In the genomic region with DNA sequence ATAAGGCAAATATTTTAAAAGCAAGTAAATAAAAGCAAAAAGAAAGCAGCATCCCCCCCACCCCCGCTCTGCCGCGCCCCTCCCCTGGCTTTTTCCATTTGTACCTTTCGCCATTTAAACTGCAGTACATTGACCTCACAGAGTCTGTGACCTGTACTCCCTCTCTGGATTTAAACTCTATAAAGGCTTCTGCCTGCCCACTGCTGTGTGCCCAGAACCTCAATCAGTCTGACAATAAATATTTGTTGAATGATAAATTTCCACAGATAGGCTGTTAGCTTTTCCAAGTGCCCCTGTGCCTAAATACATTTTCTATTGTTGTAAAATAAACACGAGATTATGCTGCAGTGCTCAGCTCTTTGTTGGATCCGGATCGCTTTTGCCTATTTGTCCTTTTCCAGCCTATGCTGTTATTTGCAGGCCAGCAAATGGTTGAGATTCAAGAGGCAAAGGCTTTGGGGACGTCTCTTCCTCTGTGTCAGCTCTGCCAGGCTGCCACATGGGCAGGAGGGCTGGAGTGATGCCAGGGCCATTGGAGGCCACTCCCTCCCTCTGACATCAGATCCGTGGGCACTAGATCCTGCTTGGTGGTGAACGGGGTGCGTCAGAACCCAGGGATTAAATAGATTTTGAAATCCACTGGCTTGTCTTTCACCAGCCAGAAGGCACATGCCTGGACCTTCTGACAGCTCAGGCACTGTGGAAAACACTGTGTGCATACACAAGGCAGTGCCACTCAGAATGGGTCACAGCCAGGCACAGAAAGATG, we compare ENCODE assay signal across 8 mouse cellular contexts.
A peak's percentile ranks its signal among the peaks of the same experiment; 100 is the strongest.
DNase-seq lines count a peak whose midpoint lies in the region; ATAC-seq and TF ChIP-seq lines count a peak whose summit lies in the region.

No protein-coding gene starts in this region.

- H3K4me1 ChIP-seq in embryonic facial prominence, embryonic 14.5 days (ENCODE audit: control insufficient read depth, insufficient read depth, low read length) = no peaks in the 10 kb centered on the region
- H3K4me1 ChIP-seq in heart, embryonic 10.5 days = peaks cover 14% of the 10 kb centered on the region
- H3K4me1 ChIP-seq in stomach, postnatal 0 days (replicated peaks; ENCODE audit: control insufficient read depth, insufficient read depth) = no peaks in the 10 kb centered on the region

- no peak overlapping the region for H3K27ac ChIP-seq in embryonic facial prominence, embryonic 14.5 days (replicated peaks; ENCODE audit: low read depth, low read length)
- peak overlapping the region; percentile 48; the same call in 1 of the 2 replicates for H3K27ac ChIP-seq in heart, embryonic 10.5 days
- peak overlapping the region; percentile 76; the same call in 1 of the 2 replicates for H3K27ac ChIP-seq in stomach, postnatal 0 days (replicated peaks)

- no peak overlapping the region for H3K4me2 ChIP-seq in embryonic facial prominence, embryonic 14.5 days (ENCODE audit: low read depth, low read length)
- H3K4me2 ChIP-seq in stomach, postnatal 0 days (replicated peaks; ENCODE audit: low read depth) = no peak overlapping the region

- TF ChIP-seq CTCF in stomach, postnatal 0 days (IDR thresholded peaks at IDR 0.05; ENCODE audit: low read depth) = no peak

- no peak for TF ChIP-seq EP300 in stomach, postnatal 0 days (optimal IDR thresholded peaks at IDR 0.05)

- no peaks in the 10 kb centered on the region for H3K9me3 ChIP-seq in embryonic facial prominence, embryonic 14.5 days (ENCODE audit: control insufficient read depth, low read length)
- H3K9me3 ChIP-seq in heart, embryonic 10.5 days = no peaks in the 10 kb centered on the region
- no peaks in the 10 kb centered on the region for H3K9me3 ChIP-seq in stomach, postnatal 0 days (ENCODE audit: control insufficient read depth, low read length)

- peaks cover 2% of the 10 kb centered on the region; the same call in 1 of the 2 replicates for H3K27me3 ChIP-seq in embryonic facial prominence, embryonic 14.5 days (replicated peaks; ENCODE audit: control insufficient read depth, insufficient read depth, low read length)
- H3K27me3 ChIP-seq in heart, embryonic 10.5 days (ENCODE audit: insufficient read depth, poor library complexity, severe bottlenecking) = peaks cover 33% of the 10 kb centered on the region
- no peaks in the 10 kb centered on the region for H3K27me3 ChIP-seq in stomach, postnatal 0 days (ENCODE audit: control insufficient read depth, insufficient read depth, low read length)

- no peak overlapping the region for H3K4me3 ChIP-seq in embryonic facial prominence, embryonic 14.5 days (ENCODE audit: low read depth, low read length)
- no peak overlapping the region for H3K4me3 ChIP-seq in heart, embryonic 10.5 days
- H3K4me3 ChIP-seq in stomach, postnatal 0 days (ENCODE audit: low read depth, low read length) = no peak overlapping the region

- 73% methylated on average over 11 of the region's 11 CpGs for WGBS in embryonic facial prominence, embryonic 14.5 days
- WGBS in heart, embryonic 10.5 days = 77% methylated on average over 11 of the region's 11 CpGs
- 47% methylated on average over 11 of the region's 11 CpGs for WGBS in stomach, postnatal 0 days

- peak; percentile 62 for ATAC-seq in embryonic facial prominence, embryonic 14.5 days (ENCODE audit: low read depth)
- peak; percentile 44 for ATAC-seq in megakaryocyte, adult 5-6 weeks (ENCODE audit: poor library complexity, severe bottlenecking)
- ATAC-seq in stomach, postnatal 0 days (ENCODE audit: low FRiP score, low TSS enrichment) = peak; percentile 75
- ATAC-seq in erythroblast, adult 5-6 weeks (replicated peaks; ENCODE audit: low FRiP score, poor library complexity, severe bottlenecking) = no peak

- no peaks in the 10 kb centered on the region for H3K36me3 ChIP-seq in embryonic facial prominence, embryonic 14.5 days (ENCODE audit: control insufficient read depth, insufficient read depth, low read length)
- H3K36me3 ChIP-seq in heart, embryonic 10.5 days = no peaks in the 10 kb centered on the region
- no peaks in the 10 kb centered on the region for H3K36me3 ChIP-seq in stomach, postnatal 0 days (ENCODE audit: control insufficient read depth, insufficient read depth, low read length)

- peak; percentile 87 for DNase-seq in 3134 (ENCODE audit: extremely low read depth, insufficient read length, low spot score)
- DNase-seq in adrenal gland, adult 2 months = peak; percentile 97
- peak; percentile 75 for DNase-seq in embryonic facial prominence, embryonic 14.5 days (ENCODE audit: low spot score)
- no peak for DNase-seq in heart, embryonic 10.5 days (ENCODE audit: low spot score)
- DNase-seq in layer of hippocampus, adult 8-10 months (ENCODE audit: low spot score in 2 of 2) = peak; percentile 88 to 91
- DNase-seq in stomach, postnatal 0 days (ENCODE audit: low spot score) = peak; percentile 90

- no peak overlapping the region for H3K9ac ChIP-seq in embryonic facial prominence, embryonic 14.5 days (ENCODE audit: low read depth, low read length)
- no peak overlapping the region for H3K9ac ChIP-seq in stomach, postnatal 0 days (ENCODE audit: low read length)
